Mouse (Mus musculus): ENCODE measurements around the gene Prlr.

The Prlr gene

GRCm38 (mm10) chr15:10228636-10229035 is 51.6 kb downstream of the Prlr start:
- DNase-seq (ENCODE audit: extremely low read depth, low read depth): no peak

- no peak for DNase-seq (ENCODE audit: extremely low read depth, low read depth)
Observed at GRCm38 (mm10) chr15:10235977-10236376, 58.9 kb downstream of the Prlr start.

- DNase-seq (ENCODE audit: extremely low read depth, low read depth): no peak
Observed at GRCm38 (mm10) chr15:10236812-10237211, 59.8 kb downstream of the Prlr start.

DNA sequence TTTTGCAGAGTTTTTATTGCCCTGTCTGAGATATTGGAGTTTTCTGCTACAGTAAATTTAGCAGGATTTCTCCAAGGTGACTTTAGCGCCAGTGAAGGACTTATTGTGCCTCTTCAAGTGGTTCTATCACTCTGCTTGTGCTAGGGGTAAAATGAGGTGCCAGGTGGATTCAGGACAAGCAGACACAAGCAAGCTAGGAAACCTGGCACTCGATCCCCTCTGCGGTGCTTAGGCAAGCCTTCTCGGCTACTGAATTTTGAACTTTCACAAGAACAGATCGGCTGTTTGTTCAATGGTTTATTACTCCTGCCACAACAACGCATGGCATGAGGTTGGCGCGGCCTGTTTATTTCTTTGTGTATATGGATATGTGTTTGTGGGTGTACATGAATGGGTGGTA is 61.4 kb downstream of the Prlr start:
- DNase-seq (ENCODE audit: extremely low read depth, low read depth): no peak

DNA sequence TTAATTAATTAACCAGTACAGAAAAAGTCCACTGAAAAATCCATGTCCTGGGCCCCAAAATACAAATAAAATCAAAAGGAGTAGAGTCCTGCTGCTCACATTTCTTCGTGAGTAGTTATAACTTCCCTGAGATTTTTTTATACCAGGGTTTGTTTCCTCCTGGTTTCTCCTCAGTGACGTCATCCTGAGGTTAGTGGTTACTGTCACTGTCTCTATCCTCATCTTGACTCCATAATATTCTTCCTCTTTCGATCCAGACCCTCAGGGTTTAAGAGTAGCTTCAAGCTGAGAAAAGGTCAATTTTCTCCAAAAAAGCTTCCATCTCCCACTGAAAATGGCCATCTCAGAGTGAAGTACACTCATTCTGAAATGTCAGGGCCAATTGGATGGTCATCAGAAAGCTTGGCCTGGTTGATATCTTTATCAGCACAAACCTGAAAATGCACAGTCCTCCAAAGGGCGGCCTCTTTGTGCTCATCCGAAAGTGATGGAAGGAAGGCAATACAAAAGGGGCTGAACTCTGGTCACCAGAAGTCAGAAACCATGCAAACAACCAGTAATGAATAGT is 63.3 kb downstream of the Prlr start:
- DNase-seq (ENCODE audit: extremely low read depth, low read depth): no peak

- DNase-seq (ENCODE audit: extremely low read depth, low read depth): no peak
Observed at GRCm38 (mm10) chr15:10242250-10242649, 65.2 kb downstream of the Prlr start.

DNA sequence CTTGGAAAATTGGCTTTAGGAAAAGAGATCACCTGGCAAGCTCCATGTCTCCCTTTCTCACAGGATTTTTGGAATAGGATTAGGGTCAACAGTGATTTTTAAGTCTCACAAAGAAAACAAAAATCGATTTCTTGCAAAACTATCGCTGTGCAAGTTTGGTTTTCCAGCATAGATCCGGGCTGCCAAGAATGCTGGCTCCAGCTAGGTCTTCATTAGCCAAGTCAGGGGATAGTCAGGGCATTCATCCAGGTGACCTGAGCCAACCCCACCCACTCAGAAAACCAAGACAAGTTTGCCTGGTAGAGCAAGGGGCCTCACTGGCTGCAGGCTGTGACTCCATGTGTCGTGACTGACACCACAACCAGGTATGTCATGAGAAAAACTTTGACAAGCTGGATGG is 72.2 kb downstream of the Prlr start:
- DNase-seq (ENCODE audit: extremely low read depth, low read depth): no peak

- DNase-seq (ENCODE audit: extremely low read depth, low read depth): no peak
Observed at GRCm38 (mm10) chr15:10250784-10251183, 73.7 kb downstream of the Prlr start.

GRCm38 (mm10) chr15:10252526-10252925 is 75.5 kb downstream of the Prlr start:
- DNase-seq (ENCODE audit: extremely low read depth, low read depth): no peak

GRCm38 (mm10) chr15:10262219-10262618 is 85.2 kb downstream of the Prlr start:
- no peak for DNase-seq (ENCODE audit: extremely low read depth, low read depth)

DNA sequence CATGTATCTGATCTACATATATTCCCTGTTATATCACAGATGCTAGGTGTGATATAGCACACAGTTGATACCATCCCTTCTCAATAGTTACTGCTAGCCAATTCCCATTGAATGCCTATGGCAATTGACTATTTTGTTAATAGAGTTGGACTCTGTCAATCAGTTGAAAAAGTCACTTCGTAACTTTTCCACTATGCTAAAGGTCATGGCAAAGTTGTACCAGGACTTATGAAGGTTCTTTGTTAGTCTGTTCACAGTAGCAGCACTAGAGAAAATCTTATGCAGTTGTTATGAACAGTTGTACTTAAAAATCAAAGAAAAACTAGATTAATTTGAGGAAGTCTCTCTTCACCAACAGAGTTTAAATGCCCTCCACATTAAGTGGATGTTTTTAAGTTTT is 85.6 kb downstream of the Prlr start:
- DNase-seq (ENCODE audit: extremely low read depth, low read depth): no peak

GRCm38 (mm10) chr15:10263420-10263819 is 86.4 kb downstream of the Prlr start:
- DNase-seq (ENCODE audit: extremely low read depth, low read depth): no peak

- DNase-seq (ENCODE audit: extremely low read depth, low read depth): no peak
Observed at GRCm38 (mm10) chr15:10264885-10265284, 87.8 kb downstream of the Prlr start.

DNA sequence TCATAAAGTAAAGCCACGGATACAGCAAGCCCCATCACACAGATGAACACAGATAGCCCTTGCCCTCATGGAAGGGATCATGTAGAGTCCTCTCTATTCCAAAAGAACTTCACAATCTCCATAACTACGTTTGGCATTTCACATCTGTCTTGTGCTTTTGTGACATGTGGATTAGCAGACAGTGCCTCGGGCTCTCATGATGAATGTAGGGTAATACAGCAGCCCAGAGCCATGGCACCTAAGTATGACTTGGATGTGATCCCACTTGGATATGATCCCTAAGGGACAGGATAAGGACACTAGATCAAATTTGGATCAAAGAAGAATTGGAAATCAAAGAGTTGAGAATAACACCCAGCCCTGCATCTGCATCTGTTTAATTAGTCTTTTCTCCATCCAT is 90.2 kb downstream of the Prlr start:
- DNase-seq (ENCODE audit: extremely low read depth, low read depth): no peak

DNA sequence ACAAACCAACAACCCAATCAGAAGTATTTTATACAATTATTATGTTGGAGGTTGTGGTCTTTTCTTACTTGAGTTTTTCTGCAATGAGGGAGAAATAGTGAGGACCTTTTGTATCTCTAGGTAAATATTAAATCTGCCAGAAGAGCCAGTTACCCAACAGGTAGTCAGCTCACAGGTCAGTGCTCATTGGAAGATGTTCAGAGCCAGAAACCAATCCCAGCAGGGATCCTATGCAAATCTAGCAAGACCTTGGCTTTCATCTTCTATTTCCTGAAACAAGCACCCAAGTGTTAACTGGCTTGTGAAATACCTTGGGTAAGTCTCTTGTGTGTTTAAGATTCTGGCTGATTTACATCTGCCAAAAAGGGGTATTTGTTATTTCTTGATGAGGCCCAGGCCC is 99.3 kb downstream of the Prlr start:
- DNase-seq (ENCODE audit: extremely low read depth, low read depth): no peak

- no peak for DNase-seq (ENCODE audit: extremely low read depth, low read depth)
Observed at GRCm38 (mm10) chr15:10277461-10277860, 100.4 kb downstream of the Prlr start.

- no peak for DNase-seq (ENCODE audit: extremely low read depth, low read depth)
Observed at GRCm38 (mm10) chr15:10281546-10281945, 104.5 kb downstream of the Prlr start.

GRCm38 (mm10) chr15:10283661-10284060 is 106.6 kb downstream of the Prlr start:
- DNase-seq (ENCODE audit: extremely low read depth, low read depth): no peak

- no peak for DNase-seq (ENCODE audit: extremely low read depth, low read depth)
Observed at GRCm38 (mm10) chr15:10296570-10296969, 119.5 kb downstream of the Prlr start.

DNA sequence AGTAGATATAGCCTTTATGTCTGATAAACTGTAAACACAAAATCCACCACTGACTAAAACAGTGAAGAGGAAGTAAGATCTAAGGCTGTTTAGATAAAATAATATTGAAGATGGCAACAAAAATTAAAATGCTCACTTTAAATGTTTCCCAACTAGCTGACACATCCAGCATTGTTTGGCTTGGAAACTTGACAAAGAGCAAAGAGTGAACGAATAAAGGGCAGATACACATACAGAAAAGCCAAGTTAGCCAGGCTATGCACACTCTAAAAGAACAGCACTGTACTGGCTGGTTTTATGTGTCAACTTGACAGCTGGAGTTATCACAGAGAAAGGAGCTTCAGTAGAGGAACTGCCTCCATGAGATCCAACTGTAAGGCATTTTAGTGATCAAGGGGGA is 121.0 kb downstream of the Prlr start:
- DNase-seq (ENCODE audit: extremely low read depth, low read depth): no peak

DNA sequence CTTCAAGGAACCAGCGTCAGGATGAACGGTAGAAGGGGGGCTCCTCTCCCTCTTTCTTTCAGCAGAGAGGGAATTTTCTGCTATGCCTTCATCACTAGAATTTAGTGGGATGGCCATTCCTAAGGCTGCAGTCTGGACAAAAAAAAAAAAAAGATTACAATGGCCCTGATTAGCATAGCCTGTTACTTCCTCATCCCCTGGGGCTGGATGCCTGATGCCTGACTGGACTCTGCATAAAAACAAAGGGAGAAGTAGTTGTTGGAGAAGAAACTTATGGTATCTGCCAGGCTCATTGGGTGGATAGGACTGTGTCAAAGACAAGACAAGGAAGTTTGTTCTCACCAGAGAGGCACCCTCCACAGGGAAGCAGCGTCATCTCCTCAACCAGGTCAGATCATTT is 122.4 kb downstream of the Prlr start:
- DNase-seq (ENCODE audit: extremely low read depth, low read depth): no peak

DNA sequence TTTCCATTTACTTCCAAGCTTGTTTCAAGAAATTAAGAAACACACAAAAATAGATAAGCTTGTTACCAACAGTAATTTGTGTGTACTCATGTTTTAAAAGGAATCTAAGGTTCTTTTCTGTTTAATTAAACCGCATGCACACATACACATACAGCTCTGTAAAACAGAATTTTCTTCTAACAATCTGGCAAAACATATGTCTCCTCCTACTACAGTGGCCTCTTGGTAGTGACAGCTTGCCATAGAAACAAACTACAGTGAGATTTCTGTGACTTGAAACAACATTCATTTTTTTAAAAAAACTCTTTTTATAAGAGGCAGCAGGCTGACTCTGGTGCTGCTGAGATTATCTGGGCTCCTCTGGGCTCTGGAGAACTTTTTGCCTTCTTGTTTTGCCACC is 129.4 kb downstream of the Prlr start:
- no peak for DNase-seq (ENCODE audit: extremely low read depth, low read depth)

- no peak for DNase-seq (ENCODE audit: extremely low read depth, low read depth)
Observed at GRCm38 (mm10) chr15:10311826-10312225, 134.8 kb downstream of the Prlr start.
